Mouse (Mus musculus): Measurements from ENCODE around the gene Bfsp2. TPM values are rescaled to one million over a fixed set of nuclear protein-coding genes. Genes with fewer than 3 reads are reported as not detected.

The Bfsp2 gene
- polyA plus RNA-seq, 1 experiment = not detected

DNA sequence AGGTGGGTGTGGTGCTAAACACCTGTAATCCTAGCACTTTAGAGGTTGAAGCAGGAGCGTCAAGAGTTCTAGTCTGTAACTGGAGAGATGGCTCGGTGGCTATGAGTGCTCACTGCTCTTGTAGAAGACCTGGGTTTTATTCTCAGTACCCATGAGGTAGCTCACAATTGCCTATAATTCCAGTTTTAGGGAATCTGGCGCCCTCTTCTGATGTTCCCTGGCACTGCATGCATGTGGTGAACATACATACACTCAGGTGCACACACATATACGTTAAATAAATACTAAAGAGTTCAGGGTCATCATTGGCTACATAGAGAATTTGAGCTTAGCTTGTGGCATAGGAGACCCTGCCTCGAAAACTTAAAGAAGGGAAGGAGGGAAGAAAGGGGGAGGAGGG lies 35.6 kb downstream of the Bfsp2 start:
- Histone ChIP-seq H3K36me3 (ENCODE audit: control insufficient read depth, insufficient read depth, low read length, poor library complexity, severe bottlenecking) (no peaks in the 10 kb centered on the region), H3K27me3 (ENCODE audit: control insufficient read depth, insufficient read depth, low read length, poor library complexity, severe bottlenecking) (no peaks in the 10 kb centered on the region), H3K27ac (ENCODE audit: insufficient read depth, low read length) (no peak overlapping the region), H3K4me1 (ENCODE audit: control insufficient read depth, insufficient read depth, low read length) (no peaks in the 10 kb centered on the region), H3K9ac (ENCODE audit: low read depth, poor library complexity, severe bottlenecking) (no peak overlapping the region), H3K4me3 (ENCODE audit: low read depth, low read length) (no peak overlapping the region), H3K9me3 (replicated peaks; ENCODE audit: control insufficient read depth, insufficient read depth, low read length, poor library complexity, severe bottlenecking) (peaks cover 6% of the 10 kb centered on the region; the same call in 1 of the 2 replicates)
- TF ChIP-seq POLR2A (IDR thresholded peaks at IDR 0.05; ENCODE audit: insufficient read depth, low read length) (no peak), EP300 (IDR thresholded peaks at IDR 0.05; ENCODE audit: insufficient read depth, low read depth, low read length) (no peak)

DNA sequence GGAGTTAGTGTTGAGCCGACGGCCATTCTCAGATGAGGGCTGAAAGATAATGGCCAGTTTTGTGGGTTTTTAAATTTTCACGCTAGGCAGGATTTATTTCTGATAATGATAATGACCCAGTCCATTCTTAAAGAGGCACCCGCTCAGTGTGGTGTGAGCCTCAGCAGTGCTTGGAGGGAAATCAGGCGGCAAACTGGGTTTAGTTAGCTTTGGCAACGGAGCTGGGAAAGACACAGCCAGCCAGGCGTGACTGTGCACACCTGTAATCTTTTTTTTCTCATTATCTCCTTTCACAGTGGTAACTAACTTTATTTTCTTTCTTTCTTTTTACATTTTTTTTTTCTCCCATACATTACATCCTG lies 36.4 kb downstream of the Bfsp2 start:
- no peak overlapping the region for H3K9ac ChIP-seq (ENCODE audit: low read depth, poor library complexity, severe bottlenecking)
- no peaks in the 10 kb centered on the region for H3K36me3 ChIP-seq (ENCODE audit: control insufficient read depth, insufficient read depth, low read length, poor library complexity, severe bottlenecking)
- H3K4me3 ChIP-seq (ENCODE audit: low read depth, low read length) = no peak overlapping the region
- TF ChIP-seq CTCF (IDR thresholded peaks at IDR 0.05; ENCODE audit: low read depth, low read length) (no peak), POLR2A (IDR thresholded peaks at IDR 0.05; ENCODE audit: insufficient read depth, low read length) (no peak), EP300 (IDR thresholded peaks at IDR 0.05; ENCODE audit: insufficient read depth, low read depth, low read length) (no peak)
- H3K27me3 ChIP-seq (ENCODE audit: control insufficient read depth, insufficient read depth, low read length, poor library complexity, severe bottlenecking) = no peaks in the 10 kb centered on the region
- no peak overlapping the region for H3K27ac ChIP-seq (ENCODE audit: insufficient read depth, low read length)
- no peaks in the 10 kb centered on the region for H3K4me1 ChIP-seq (ENCODE audit: control insufficient read depth, insufficient read depth, low read length)
- H3K9me3 ChIP-seq (replicated peaks; ENCODE audit: control insufficient read depth, insufficient read depth, low read length, poor library complexity, severe bottlenecking) = peaks cover 6% of the 10 kb centered on the region; the same call in 1 of the 2 replicates

GRCm38 (mm10) chr9:103443121-103443823 lies 36.9 kb downstream of the Bfsp2 start:
- Histone ChIP-seq H3K36me3 (ENCODE audit: control insufficient read depth, insufficient read depth, low read length, poor library complexity, severe bottlenecking) (no peaks in the 10 kb centered on the region), H3K9ac (ENCODE audit: low read depth, poor library complexity, severe bottlenecking) (no peak overlapping the region), H3K9me3 (replicated peaks; ENCODE audit: control insufficient read depth, insufficient read depth, low read length, poor library complexity, severe bottlenecking) (peaks cover 6% of the 10 kb centered on the region; the same call in 1 of the 2 replicates), H3K4me1 (ENCODE audit: control insufficient read depth, insufficient read depth, low read length) (no peaks in the 10 kb centered on the region), H3K27me3 (ENCODE audit: control insufficient read depth, insufficient read depth, low read length, poor library complexity, severe bottlenecking) (no peaks in the 10 kb centered on the region), H3K27ac (ENCODE audit: insufficient read depth, low read length) (no peak overlapping the region), H3K4me3 (ENCODE audit: low read depth, low read length) (no peak overlapping the region)
- TF ChIP-seq CTCF (IDR thresholded peaks at IDR 0.05; ENCODE audit: low read depth, low read length) = no peak
- TF ChIP-seq POLR2A (IDR thresholded peaks at IDR 0.05; ENCODE audit: insufficient read depth, low read length) = no peak
- no peak for TF ChIP-seq EP300 (IDR thresholded peaks at IDR 0.05; ENCODE audit: insufficient read depth, low read depth, low read length)

- Histone ChIP-seq H3K27ac (ENCODE audit: insufficient read depth, low read length) (no peak overlapping the region), H3K9me3 (replicated peaks; ENCODE audit: control insufficient read depth, insufficient read depth, low read length, poor library complexity, severe bottlenecking) (peaks cover 6% of the 10 kb centered on the region; the same call in 1 of the 2 replicates), H3K9ac (ENCODE audit: low read depth, poor library complexity, severe bottlenecking) (no peak overlapping the region), H3K36me3 (ENCODE audit: control insufficient read depth, insufficient read depth, low read length, poor library complexity, severe bottlenecking) (no peaks in the 10 kb centered on the region), H3K4me3 (ENCODE audit: low read depth, low read length) (no peak overlapping the region), H3K27me3 (ENCODE audit: control insufficient read depth, insufficient read depth, low read length, poor library complexity, severe bottlenecking) (no peaks in the 10 kb centered on the region), H3K4me1 (ENCODE audit: control insufficient read depth, insufficient read depth, low read length) (no peaks in the 10 kb centered on the region)
- no peak for TF ChIP-seq EP300 (IDR thresholded peaks at IDR 0.05; ENCODE audit: insufficient read depth, low read depth, low read length)
- TF ChIP-seq POLR2A (IDR thresholded peaks at IDR 0.05; ENCODE audit: insufficient read depth, low read length) = no peak
- TF ChIP-seq CTCF (IDR thresholded peaks at IDR 0.05; ENCODE audit: low read depth, low read length) = no peak
Observed at GRCm38 (mm10) chr9:103440597-103440996, 39.6 kb downstream of the Bfsp2 start.

GRCm38 (mm10) chr9:103437104-103437503 lies 43.1 kb downstream of the Bfsp2 start:
- H3K9ac ChIP-seq (ENCODE audit: low read depth, poor library complexity, severe bottlenecking) = no peak overlapping the region
- H3K36me3 ChIP-seq (ENCODE audit: control insufficient read depth, insufficient read depth, low read length, poor library complexity, severe bottlenecking) = no peaks in the 10 kb centered on the region
- no peak overlapping the region for H3K4me3 ChIP-seq (ENCODE audit: low read depth, low read length)
- no peak overlapping the region for H3K27ac ChIP-seq (ENCODE audit: insufficient read depth, low read length)
- no peak for TF ChIP-seq POLR2A (IDR thresholded peaks at IDR 0.05; ENCODE audit: insufficient read depth, low read length)
- no peak for TF ChIP-seq CTCF (IDR thresholded peaks at IDR 0.05; ENCODE audit: low read depth, low read length)
- TF ChIP-seq EP300 (IDR thresholded peaks at IDR 0.05; ENCODE audit: insufficient read depth, low read depth, low read length) = no peak
- H3K9me3 ChIP-seq (replicated peaks; ENCODE audit: control insufficient read depth, insufficient read depth, low read length, poor library complexity, severe bottlenecking) = no peaks in the 10 kb centered on the region
- H3K4me1 ChIP-seq (ENCODE audit: control insufficient read depth, insufficient read depth, low read length) = no peaks in the 10 kb centered on the region
- H3K27me3 ChIP-seq (ENCODE audit: control insufficient read depth, insufficient read depth, low read length, poor library complexity, severe bottlenecking) = no peaks in the 10 kb centered on the region

DNA sequence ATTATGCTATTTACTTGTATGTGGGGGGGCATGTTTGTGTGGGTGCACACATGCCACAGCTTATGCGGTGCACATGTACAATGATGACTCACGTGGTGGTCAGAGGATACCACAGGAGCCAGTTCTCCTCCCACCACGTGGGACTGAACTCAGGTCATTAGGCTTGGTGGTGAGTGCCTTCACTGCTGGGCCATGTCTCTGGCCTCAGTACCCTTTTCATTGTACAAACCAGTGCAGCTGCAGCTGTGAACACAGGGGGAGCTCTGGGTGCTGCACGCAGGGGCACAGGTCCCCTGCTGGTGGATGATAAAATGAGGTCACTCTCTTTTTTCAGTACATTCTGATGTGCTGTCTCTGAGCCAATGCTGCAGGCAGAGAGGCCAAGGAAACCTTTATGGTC lies 46.1 kb downstream of the Bfsp2 start:
- TF ChIP-seq POLR2A (IDR thresholded peaks at IDR 0.05; ENCODE audit: insufficient read depth, low read length) (no peak), EP300 (IDR thresholded peaks at IDR 0.05; ENCODE audit: insufficient read depth, low read depth, low read length) (no peak), CTCF (IDR thresholded peaks at IDR 0.05; ENCODE audit: low read depth, low read length) (peak; percentile 47)
- Histone ChIP-seq H3K36me3 (ENCODE audit: control insufficient read depth, insufficient read depth, low read length, poor library complexity, severe bottlenecking) (no peaks in the 10 kb centered on the region), H3K9me3 (replicated peaks; ENCODE audit: control insufficient read depth, insufficient read depth, low read length, poor library complexity, severe bottlenecking) (no peaks in the 10 kb centered on the region), H3K9ac (ENCODE audit: low read depth, poor library complexity, severe bottlenecking) (no peak overlapping the region), H3K4me1 (ENCODE audit: control insufficient read depth, insufficient read depth, low read length) (no peaks in the 10 kb centered on the region), H3K27me3 (ENCODE audit: control insufficient read depth, insufficient read depth, low read length, poor library complexity, severe bottlenecking) (no peaks in the 10 kb centered on the region), H3K4me3 (ENCODE audit: low read depth, low read length) (no peak overlapping the region), H3K27ac (ENCODE audit: insufficient read depth, low read length) (no peak overlapping the region)
